Mouse (Mus musculus): ENCODE results near the gene Rdh13.
"Not testable (repeated sequence)": the region's sequence is repeated elsewhere in the genome, so short reads cannot be mapped to it uniquely, and the experiment has no call there.

Gene Rdh13

GRCm38 (mm10) chr7:4431548-4431947 is 13.9 kb downstream of the Rdh13 start:
- DNase-seq = peak; percentile 75 to 80

GRCm38 (mm10) chr7:4430246-4430844 is 15.1 kb downstream of the Rdh13 start:
- DNase-seq = no peak

- peak; percentile 88 to 91 for DNase-seq
Observed at GRCm38 (mm10) chr7:4427161-4427912, 18.1 kb downstream of the Rdh13 start.

- DNase-seq = no peak
Observed at GRCm38 (mm10) chr7:4420230-4420629, 25.2 kb downstream of the Rdh13 start.

GRCm38 (mm10) chr7:4419681-4420080 is 25.8 kb downstream of the Rdh13 start:
- DNase-seq = no peak

- not testable (repeated sequence) for DNase-seq
Observed at GRCm38 (mm10) chr7:4412406-4412805, 33.0 kb downstream of the Rdh13 start.

GRCm38 (mm10) chr7:4397730-4398129 is 47.7 kb downstream of the Rdh13 start, which contains the start of gene Gp6:
Gp6 (minus strand) TSS chr7:4397744.
- no peak for DNase-seq
